Mouse (Mus musculus): ENCODE measurements around the gene Mien1. TPM values are rescaled to one million over a fixed set of nuclear protein-coding genes. Genes with fewer than 3 reads are reported as not detected.

The Mien1 gene
- 83.5 and 85.9 TPM in 2 replicates for polyA plus RNA-seq (2016; fragmentation: Nextera tagmentation; extraction: Ambion mirVana)

DNA sequence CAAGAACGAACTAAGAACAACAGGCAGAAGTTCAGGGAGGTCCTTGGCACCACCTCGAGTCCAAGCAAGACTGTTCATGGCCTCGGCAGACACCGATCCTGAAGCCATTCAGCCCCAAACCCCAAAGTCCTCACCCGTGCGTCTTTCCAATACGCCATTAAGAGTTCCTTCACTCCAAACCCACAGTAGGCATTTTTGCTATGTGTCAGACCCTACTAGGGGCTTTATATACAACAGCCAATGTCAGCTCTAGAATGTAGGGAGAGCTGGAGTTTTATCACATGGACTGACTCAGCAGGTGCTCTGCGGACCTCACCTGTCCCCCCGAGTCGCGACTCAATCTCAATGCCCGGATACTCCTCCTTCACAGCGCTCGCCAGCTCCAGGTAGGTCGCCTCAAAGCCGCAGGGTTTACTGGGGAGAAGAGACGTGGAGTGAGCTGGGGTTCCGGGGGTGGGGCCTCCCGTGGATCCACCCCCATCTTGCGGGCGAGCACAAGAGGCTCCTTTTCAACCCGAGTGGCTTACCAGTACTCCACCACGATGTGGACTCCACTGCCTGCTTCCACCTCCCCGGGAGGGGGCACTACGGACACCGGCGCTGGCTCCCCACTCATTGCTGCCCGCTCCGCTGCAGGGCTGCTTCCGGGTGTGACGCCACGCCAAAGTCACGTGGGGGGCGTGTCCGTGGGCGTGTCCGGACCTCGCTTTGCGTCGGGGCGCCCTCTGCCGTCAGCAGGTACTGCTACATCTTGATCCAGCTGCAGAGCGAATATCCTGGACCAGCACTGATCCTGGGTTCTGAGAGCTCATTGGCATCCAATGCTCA, at the start of gene Mien1:
Gene Mien1 (minus strand): TSS at position 661 of the 828 bp plus-strand sequence.
- Histone ChIP-seq H3K27ac (replicated peaks) (peak within 1 kb of the TSS; percentile 79), H3K9me3 (no peaks in the 10 kb centered on the region), H3K36me3 (replicated peaks) (peaks cover 38% of the 10 kb centered on the region), H3K4me1 (peaks cover 8% of the 10 kb centered on the region), H3K4me3 (peak within 1 kb of the TSS; percentile 87), H3K27me3 (replicated peaks; ENCODE audit: low read depth, poor library complexity, severe bottlenecking) (no peaks in the 10 kb centered on the region)
- DNase-seq (ENCODE audit: low spot score) = peak; percentile 97
- WGBS = 3% methylated on average over 43 of the region's 43 CpGs

DNA sequence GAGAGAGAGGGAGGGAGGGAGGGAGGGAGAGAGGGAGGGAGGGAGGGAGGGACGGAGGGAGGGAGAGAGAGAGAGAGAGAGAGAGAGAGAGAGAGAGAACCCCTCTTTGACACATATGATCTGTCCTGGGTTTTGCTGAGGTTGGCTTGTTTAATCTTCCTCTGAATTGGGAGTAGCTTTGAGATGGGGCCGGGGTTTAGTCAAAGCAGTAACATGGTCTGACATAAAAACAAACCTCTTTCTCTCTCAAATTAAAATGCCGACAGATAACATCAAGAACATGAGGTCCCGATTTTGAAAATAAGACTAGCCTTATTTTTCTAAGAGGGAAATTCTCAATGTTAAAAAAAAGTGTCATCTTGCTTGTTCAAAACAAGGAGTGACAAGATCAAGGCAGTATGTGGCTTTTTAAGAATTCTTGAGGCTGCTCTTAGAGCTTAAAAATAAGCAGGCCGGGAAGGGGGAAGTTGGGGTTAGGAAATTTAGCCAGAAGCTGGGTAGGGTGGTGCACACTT, 48.8 kb upstream of the Mien1 start:
- no peak for DNase-seq (ENCODE audit: low spot score)
- Histone ChIP-seq H3K36me3 (replicated peaks) (no peaks in the 10 kb centered on the region), H3K4me1 (peaks cover 9% of the 10 kb centered on the region), H3K27ac (replicated peaks) (no peak overlapping the region), H3K4me3 (no peak overlapping the region), H3K27me3 (replicated peaks; ENCODE audit: low read depth, poor library complexity, severe bottlenecking) (0 out of 2 replicates have a peak, but pooled peaks cover 5% of the 10 kb centered on the region), H3K9me3 (no peaks in the 10 kb centered on the region)
- WGBS = 65% methylated on average over 5 of the region's 5 CpGs

DNA sequence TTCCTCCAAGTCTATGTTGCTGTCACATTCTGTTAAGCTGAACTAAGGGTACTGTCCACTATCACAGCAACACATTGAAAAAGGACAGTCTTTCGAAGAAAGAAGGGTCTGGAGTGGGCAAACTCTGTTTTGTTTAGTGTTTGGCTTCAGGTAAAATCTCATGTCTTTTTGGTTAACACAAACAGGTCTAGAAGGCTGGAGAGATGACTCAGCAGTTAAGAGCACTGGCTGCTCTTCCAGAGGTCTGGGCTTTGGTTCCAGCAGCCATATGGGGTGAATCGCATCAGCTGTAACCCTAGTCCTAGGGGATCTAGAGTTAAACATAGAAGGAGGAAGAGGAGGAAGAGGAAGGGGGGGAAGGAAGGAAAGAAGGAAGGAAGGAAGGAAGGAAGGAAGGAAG, 47.0 kb upstream of the Mien1 start:
- 87% methylated on average over 2 of the region's 2 CpGs for WGBS
- Histone ChIP-seq H3K27me3 (replicated peaks; ENCODE audit: low read depth, poor library complexity, severe bottlenecking) (peaks cover 5% of the 10 kb centered on the region; the same call in 1 of the 2 replicates), H3K36me3 (replicated peaks) (no peaks in the 10 kb centered on the region), H3K4me1 (peaks cover 8% of the 10 kb centered on the region), H3K9me3 (no peaks in the 10 kb centered on the region), H3K27ac (replicated peaks) (no peak overlapping the region), H3K4me3 (no peak overlapping the region)
- DNase-seq (ENCODE audit: low spot score) = no peak

DNA sequence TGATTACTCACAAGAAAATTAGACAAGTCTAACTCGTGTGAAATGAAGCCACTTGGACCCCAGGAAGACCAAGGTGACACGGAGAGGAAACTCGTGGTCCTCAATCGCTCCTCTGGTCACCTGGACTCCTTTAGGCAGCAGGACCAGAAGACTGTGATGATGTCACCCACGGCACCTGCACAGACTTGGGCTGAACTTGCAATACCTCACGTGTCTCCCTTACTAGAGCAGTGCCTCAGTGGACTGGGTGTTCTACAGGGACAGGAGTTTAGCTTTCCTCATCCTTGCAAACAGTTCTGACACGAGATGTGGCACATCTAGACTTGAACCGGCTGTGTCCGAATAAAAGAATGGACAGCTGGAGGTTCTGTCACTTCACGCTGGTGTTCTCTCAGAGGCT, 43.3 kb upstream of the Mien1 start:
- 83% methylated on average over 10 of the region's 10 CpGs for WGBS
- Histone ChIP-seq H3K4me3 (no peak overlapping the region), H3K36me3 (replicated peaks) (no peaks in the 10 kb centered on the region), H3K27me3 (replicated peaks; ENCODE audit: low read depth, poor library complexity, severe bottlenecking) (peaks cover 5% of the 10 kb centered on the region; the same call in 1 of the 2 replicates), H3K9me3 (no peaks in the 10 kb centered on the region), H3K27ac (replicated peaks) (no peak overlapping the region), H3K4me1 (peaks cover 17% of the 10 kb centered on the region)
- DNase-seq (ENCODE audit: low spot score) = no peak

DNA sequence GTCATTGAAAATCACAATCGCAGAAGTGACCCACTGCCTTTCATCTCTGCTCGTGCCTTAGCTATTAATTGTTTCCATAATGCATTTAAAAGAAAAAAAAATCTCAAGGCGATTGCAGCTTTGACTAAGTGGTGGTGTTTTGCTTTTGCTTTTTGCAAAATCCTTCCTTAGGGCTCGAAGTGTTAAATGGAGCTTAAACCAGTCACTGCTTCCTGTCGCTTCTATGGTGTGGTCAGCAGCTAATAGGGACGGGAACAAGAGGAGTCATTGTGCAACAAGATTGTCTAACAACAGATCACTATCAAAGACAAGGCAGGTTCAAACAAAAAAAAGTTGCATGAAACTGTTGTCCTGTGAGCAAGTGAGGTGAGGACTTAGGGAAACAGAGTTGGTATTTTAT, 42.4 kb upstream of the Mien1 start:
- no peak overlapping the region for H3K27ac ChIP-seq (replicated peaks)
- no peaks in the 10 kb centered on the region for H3K9me3 ChIP-seq
- no peaks in the 10 kb centered on the region for H3K36me3 ChIP-seq (replicated peaks)
- peaks cover 17% of the 10 kb centered on the region for H3K4me1 ChIP-seq
- no peak overlapping the region for H3K4me3 ChIP-seq
- WGBS = 51% methylated on average over 6 of the region's 6 CpGs
- DNase-seq (ENCODE audit: low spot score) = no peak
- H3K27me3 ChIP-seq (replicated peaks; ENCODE audit: low read depth, poor library complexity, severe bottlenecking) = peaks cover 5% of the 10 kb centered on the region; the same call in 1 of the 2 replicates

DNA sequence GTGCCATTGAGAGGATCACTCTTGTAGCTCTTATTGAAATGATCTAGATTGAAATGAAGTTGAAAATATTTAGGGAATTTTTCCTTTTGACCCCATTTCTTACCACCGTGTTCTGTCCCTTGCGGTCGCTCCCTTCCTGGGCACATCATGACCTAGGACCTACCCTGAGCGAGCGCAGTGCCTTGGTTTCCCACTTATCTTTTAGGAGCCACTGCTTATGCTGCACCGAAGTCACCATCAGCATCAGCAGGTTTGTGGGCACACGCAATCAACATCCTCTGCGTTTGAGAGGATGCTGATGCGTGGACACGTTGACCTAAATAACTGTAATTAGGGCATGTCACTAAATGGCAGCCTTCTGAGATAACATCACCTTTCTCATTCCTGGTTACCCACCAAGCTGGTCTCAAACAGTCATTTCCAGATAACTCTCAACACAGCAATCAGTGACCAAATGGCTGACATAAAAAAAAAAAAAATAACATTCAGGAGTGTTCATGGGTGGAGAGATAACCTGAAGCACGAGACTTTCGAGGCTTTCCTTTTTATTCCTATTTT, 41.2 kb upstream of the Mien1 start:
- 87% methylated on average over 12 of the region's 12 CpGs for WGBS
- no peaks in the 10 kb centered on the region for H3K36me3 ChIP-seq (replicated peaks)
- H3K4me1 ChIP-seq = peaks cover 17% of the 10 kb centered on the region
- peaks cover 5% of the 10 kb centered on the region; the same call in 1 of the 2 replicates for H3K27me3 ChIP-seq (replicated peaks; ENCODE audit: low read depth, poor library complexity, severe bottlenecking)
- H3K27ac ChIP-seq (replicated peaks) = no peak overlapping the region
- H3K9me3 ChIP-seq = no peaks in the 10 kb centered on the region
- DNase-seq (ENCODE audit: low spot score) = no peak
- no peak overlapping the region for H3K4me3 ChIP-seq

DNA sequence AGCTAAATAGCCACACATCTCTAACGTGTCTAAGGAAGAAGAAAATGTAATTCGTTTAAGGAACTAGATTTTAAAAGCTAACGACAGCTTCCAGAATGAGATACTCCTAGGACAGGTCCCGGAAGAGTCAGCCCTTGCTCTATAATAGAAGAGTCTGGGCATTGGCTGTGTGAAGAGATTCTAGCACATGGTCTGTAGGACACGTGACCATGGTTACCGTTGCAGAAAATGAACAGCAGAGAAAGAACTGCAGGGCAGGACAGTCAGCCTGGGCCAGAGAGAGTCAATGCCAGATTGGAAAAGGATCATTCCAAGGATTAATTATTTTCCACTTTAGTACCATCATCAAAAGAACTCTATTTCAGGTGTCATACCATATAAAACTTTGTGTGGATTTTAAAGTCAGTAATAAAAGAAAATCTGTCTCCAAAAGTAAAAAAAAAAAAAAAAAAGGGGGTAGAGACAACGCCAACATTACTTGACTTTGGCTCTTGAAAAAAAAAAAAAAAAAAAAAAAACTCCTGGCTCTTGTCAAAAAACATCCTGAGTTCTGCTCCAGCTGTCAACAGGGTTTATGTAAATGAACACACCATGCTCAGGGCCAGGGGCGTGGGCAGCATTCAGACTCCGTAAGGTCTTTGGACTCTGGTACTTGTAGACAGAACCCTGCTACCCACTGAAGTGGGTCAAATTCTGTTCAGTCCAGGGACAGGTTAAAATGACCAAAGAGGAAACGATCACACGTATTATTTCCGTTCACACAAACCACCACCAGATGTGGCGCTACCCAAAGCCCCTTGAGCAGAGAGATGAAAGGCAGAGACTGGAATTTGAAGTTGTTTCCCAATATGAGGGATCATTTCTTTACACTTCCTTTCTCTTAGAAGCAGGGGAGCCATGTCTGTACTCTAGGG, 40.5 kb upstream of the Mien1 start:
- Histone ChIP-seq H3K27ac (replicated peaks) (no peak overlapping the region), H3K27me3 (replicated peaks; ENCODE audit: low read depth, poor library complexity, severe bottlenecking) (peaks cover 1% of the 10 kb centered on the region; the same call in 1 of the 2 replicates), H3K4me3 (no peak overlapping the region), H3K4me1 (peaks cover 17% of the 10 kb centered on the region), H3K36me3 (replicated peaks) (no peaks in the 10 kb centered on the region), H3K9me3 (no peaks in the 10 kb centered on the region)
- DNase-seq (ENCODE audit: low spot score) = no peak
- WGBS = 71% methylated on average over 13 of the region's 13 CpGs

DNA sequence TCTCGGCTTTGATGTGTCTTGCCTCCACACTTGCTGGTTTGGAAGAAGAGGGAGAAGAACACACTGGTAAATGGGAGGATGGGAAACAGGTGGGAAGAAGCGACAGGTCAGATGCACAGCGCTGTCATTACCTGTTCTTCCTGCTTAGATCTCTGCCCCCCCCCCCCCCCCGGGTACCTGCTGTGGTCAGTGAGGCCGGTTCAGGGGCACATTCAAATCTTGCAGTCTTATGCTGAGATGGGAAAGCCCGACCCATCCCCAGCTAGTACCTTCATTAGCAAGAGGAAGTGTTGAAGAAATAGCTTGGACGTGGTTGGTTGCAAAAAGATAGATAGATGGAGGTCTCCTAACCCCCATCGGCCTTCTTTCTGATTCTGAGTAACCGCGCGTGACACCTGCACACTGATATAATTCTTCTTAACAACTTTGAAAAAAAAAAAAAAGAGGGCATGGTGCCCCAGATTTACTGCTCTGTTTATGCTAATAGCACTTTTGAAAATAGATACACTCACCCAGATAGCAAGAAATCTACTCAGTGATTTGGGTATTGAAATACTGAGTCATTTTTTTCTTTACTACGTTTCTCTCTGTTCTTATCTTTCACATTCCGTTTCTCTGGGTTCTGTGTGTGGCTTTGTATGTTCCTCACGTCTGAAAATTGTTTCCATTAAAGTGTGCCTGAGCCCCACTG, 38.4 kb upstream of the Mien1 start:
- no peaks in the 10 kb centered on the region; the same call in 1 of the 2 replicates for H3K27me3 ChIP-seq (replicated peaks; ENCODE audit: low read depth, poor library complexity, severe bottlenecking)
- WGBS = 73% methylated on average over 14 of the region's 14 CpGs
- H3K27ac ChIP-seq (replicated peaks) = no peak overlapping the region
- H3K9me3 ChIP-seq = no peaks in the 10 kb centered on the region
- H3K4me1 ChIP-seq = peaks cover 30% of the 10 kb centered on the region
- H3K36me3 ChIP-seq (replicated peaks) = no peaks in the 10 kb centered on the region
- H3K4me3 ChIP-seq = no peak overlapping the region
- DNase-seq (ENCODE audit: low spot score) = no peak

DNA sequence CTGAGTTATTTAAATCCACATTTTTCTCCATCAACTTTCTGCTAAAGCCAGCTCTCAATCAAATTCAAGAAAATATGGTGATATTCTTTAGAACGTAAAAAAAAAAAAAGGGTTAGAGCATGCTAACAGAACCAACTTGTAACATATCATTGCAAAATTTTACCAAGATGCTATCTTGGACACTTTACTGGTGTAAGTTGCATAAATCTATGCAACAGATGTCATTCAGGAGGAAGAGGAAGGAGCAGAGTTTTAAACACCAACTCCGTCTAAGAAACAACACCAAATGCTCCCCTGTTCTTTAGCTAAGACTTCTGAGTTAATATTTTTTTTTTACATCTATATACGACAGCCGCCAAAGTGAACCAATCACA, 37.6 kb upstream of the Mien1 start:
- H3K4me3 ChIP-seq = no peak overlapping the region
- no peak for DNase-seq (ENCODE audit: low spot score)
- no peaks in the 10 kb centered on the region for H3K36me3 ChIP-seq (replicated peaks)
- 0 out of 2 replicates have a peak, but pooled peaks cover 6% of the 10 kb centered on the region for H3K27me3 ChIP-seq (replicated peaks; ENCODE audit: low read depth, poor library complexity, severe bottlenecking)
- 84% methylated on average over 4 of the region's 4 CpGs for WGBS
- H3K27ac ChIP-seq (replicated peaks) = no peak overlapping the region
- H3K9me3 ChIP-seq = no peaks in the 10 kb centered on the region
- H3K4me1 ChIP-seq = peaks cover 35% of the 10 kb centered on the region

DNA sequence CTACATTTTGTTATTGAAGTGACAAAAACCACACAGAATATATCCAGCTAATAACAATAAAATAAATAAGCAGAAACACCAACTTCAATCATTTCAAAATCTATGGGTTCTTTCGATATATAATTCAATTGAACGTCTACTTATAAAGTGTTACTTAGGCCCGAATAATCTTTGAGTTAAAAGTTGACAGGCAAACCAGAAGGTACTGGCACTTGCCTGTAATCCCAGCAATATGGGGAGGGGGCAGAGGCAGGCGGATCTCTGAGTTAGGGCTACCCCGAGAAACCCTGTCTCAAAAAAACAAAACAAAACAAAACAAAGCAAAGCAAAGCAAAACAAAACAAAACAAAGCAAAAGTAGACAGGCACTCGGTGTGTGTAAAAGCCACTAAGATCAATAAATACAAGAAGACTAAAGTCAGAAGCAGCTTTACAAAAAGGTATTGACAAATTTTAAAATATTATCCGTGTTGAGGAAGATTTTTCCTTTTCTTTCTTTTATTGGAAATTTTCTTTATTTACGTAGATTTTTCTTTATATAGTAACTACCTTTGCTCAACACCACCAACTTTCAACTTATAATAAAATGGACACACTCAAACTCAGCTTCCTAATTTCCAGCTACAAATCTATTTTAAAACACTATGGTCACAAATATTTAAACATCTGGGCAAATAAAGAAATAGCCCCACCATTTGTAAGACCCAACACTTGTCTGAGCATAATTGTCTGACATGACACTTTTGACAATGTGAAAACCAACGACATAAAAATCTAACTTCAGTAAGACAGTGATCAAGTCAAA, 37.0 kb upstream of the Mien1 start:
- H3K27ac ChIP-seq (replicated peaks) = no peak overlapping the region
- peaks cover 38% of the 10 kb centered on the region for H3K4me1 ChIP-seq
- H3K4me3 ChIP-seq = no peak overlapping the region
- no peaks in the 10 kb centered on the region for H3K9me3 ChIP-seq
- 88% methylated on average over 9 of the region's 9 CpGs for WGBS
- DNase-seq (ENCODE audit: low spot score) = no peak
- 0 out of 2 replicates have a peak, but pooled peaks cover 7% of the 10 kb centered on the region for H3K27me3 ChIP-seq (replicated peaks; ENCODE audit: low read depth, poor library complexity, severe bottlenecking)
- H3K36me3 ChIP-seq (replicated peaks) = no peaks in the 10 kb centered on the region

DNA sequence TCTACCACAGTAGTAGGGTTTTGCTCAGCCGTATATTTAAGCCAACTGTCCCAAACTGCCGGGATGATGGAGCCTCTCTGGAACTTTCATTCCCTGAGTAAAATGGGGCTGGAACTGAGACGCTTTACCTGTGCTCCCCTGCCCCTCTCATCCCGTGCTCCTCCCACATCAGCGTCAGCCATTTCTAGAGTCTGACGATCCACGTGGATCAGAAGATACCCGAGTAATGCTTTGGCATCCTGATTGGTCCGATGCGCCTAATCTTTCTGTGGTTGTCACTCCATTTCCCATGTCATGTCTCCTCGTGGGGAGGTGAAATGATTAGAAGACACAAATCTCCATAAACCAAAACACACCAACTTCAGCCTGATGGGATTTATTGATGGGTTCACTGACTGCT, 36.2 kb upstream of the Mien1 start:
- WGBS = 88% methylated on average over 11 of the region's 11 CpGs
- peaks cover 11% of the 10 kb centered on the region; the same call in 1 of the 2 replicates for H3K27me3 ChIP-seq (replicated peaks; ENCODE audit: low read depth, poor library complexity, severe bottlenecking)
- H3K4me1 ChIP-seq = peaks cover 38% of the 10 kb centered on the region
- H3K27ac ChIP-seq (replicated peaks) = no peak overlapping the region
- DNase-seq (ENCODE audit: low spot score) = no peak
- H3K9me3 ChIP-seq = no peaks in the 10 kb centered on the region
- H3K4me3 ChIP-seq = no peak overlapping the region
- H3K36me3 ChIP-seq (replicated peaks) = no peaks in the 10 kb centered on the region

All from embryonic facial prominence, embryonic 10.5 days (tissue).